Mouse (Mus musculus): ENCODE measurements around the gene Rnf121. TPM values are rescaled to one million over a fixed set of nuclear protein-coding genes. Genes with fewer than 3 reads are reported as not detected.

The Rnf121 gene
- 20.2 and 22.0 TPM in 2 replicates for polyA plus RNA-seq (2014; fragmentation: Nextera tagmentation; extraction: Ambion mirVana)

- Histone ChIP-seq H3K4me2 (peak within 1 kb of the TSS; percentile 87), H3K9ac (ENCODE audit: low read depth, low read length) (peak within 1 kb of the TSS; percentile 86), H3K4me3 (ENCODE audit: low read depth, low read length) (peak within 1 kb of the TSS; percentile 82), H3K4me1 (ENCODE audit: control insufficient read depth, insufficient read depth, low read length) (peaks cover 14% of the 10 kb centered on the region), H3K27me3 (ENCODE audit: control insufficient read depth, insufficient read depth, low read length) (no peaks in the 10 kb centered on the region), H3K27ac (ENCODE audit: low read depth, low read length) (peak within 1 kb of the TSS; percentile 74), H3K9me3 (replicated peaks; ENCODE audit: control insufficient read depth, low read length) (no peaks in the 10 kb centered on the region), H3K36me3 (ENCODE audit: control insufficient read depth, insufficient read depth, low read length) (no peaks in the 10 kb centered on the region)
- under 1% methylated on average over 56 of the region's 56 CpGs for whole genome bisulfite sequencing (ENCODE audit: insufficient replicate concordance)
- peak; percentile 96 for ATAC-seq (replicated peaks; ENCODE audit: insufficient number of reproducible peaks, low FRiP score, low TSS enrichment)
Measured at GRCm38 (mm10) chr7:102065046-102065891, at the start of gene Rnf121, which contains the start of the genes Xndc1 and Xntrpc. Rnf121 (minus strand) TSS chr7:102065469. Xndc1 (plus strand) TSS chr7:102065511. Xntrpc (plus strand) TSS chr7:102065713.

- Histone ChIP-seq H3K9ac (ENCODE audit: low read depth, low read length) (no peak overlapping the region), H3K9me3 (replicated peaks; ENCODE audit: control insufficient read depth, low read length) (no peaks in the 10 kb centered on the region), H3K27me3 (ENCODE audit: control insufficient read depth, insufficient read depth, low read length) (no peaks in the 10 kb centered on the region), H3K36me3 (ENCODE audit: control insufficient read depth, insufficient read depth, low read length) (no peaks in the 10 kb centered on the region), H3K4me2 (no peak overlapping the region), H3K4me3 (ENCODE audit: low read depth, low read length) (no peak overlapping the region), H3K4me1 (ENCODE audit: control insufficient read depth, insufficient read depth, low read length) (no peaks in the 10 kb centered on the region), H3K27ac (ENCODE audit: low read depth, low read length) (no peak overlapping the region)
- no peak for ATAC-seq (replicated peaks; ENCODE audit: insufficient number of reproducible peaks, low FRiP score, low TSS enrichment)
- 65% methylated on average over 45 of the region's 45 CpGs for WGBS (ENCODE audit: insufficient replicate concordance)
Measured at GRCm38 (mm10) chr7:102113151-102113729, 48.0 kb upstream of the Rnf121 start.

GRCm38 (mm10) chr7:102109746-102110145 is 44.5 kb upstream of the Rnf121 start:
- H3K36me3 ChIP-seq (ENCODE audit: control insufficient read depth, insufficient read depth, low read length), result no peaks in the 10 kb centered on the region
- no peak overlapping the region for H3K4me2 ChIP-seq
- no peaks in the 10 kb centered on the region for H3K27me3 ChIP-seq (ENCODE audit: control insufficient read depth, insufficient read depth, low read length)
- H3K4me1 ChIP-seq (ENCODE audit: control insufficient read depth, insufficient read depth, low read length), result peaks cover 4% of the 10 kb centered on the region; the same call in 1 of the 2 replicates
- ATAC-seq (replicated peaks; ENCODE audit: insufficient number of reproducible peaks, low FRiP score, low TSS enrichment), result no peak
- 79% methylated on average over 4 of the region's 4 CpGs for WGBS (ENCODE audit: insufficient replicate concordance)
- no peak overlapping the region for H3K9ac ChIP-seq (ENCODE audit: low read depth, low read length)
- H3K27ac ChIP-seq (ENCODE audit: low read depth, low read length), result no peak overlapping the region
- no peak overlapping the region for H3K4me3 ChIP-seq (ENCODE audit: low read depth, low read length)
- H3K9me3 ChIP-seq (replicated peaks; ENCODE audit: control insufficient read depth, low read length), result no peaks in the 10 kb centered on the region

- no peaks in the 10 kb centered on the region for H3K36me3 ChIP-seq (ENCODE audit: control insufficient read depth, insufficient read depth, low read length)
- 73% methylated on average over 7 of the region's 7 CpGs for WGBS (ENCODE audit: insufficient replicate concordance)
- no peak within 1 kb of the TSS for H3K4me3 ChIP-seq (ENCODE audit: low read depth, low read length)
- no peak for ATAC-seq (replicated peaks; ENCODE audit: insufficient number of reproducible peaks, low FRiP score, low TSS enrichment)
- H3K4me1 ChIP-seq (ENCODE audit: control insufficient read depth, insufficient read depth, low read length), result peaks cover 4% of the 10 kb centered on the region; the same call in 1 of the 2 replicates
- H3K4me2 ChIP-seq, result no peak within 1 kb of the TSS
- no peak within 1 kb of the TSS for H3K9ac ChIP-seq (ENCODE audit: low read depth, low read length)
- H3K27ac ChIP-seq (ENCODE audit: low read depth, low read length), result no peak within 1 kb of the TSS
- H3K27me3 ChIP-seq (ENCODE audit: control insufficient read depth, insufficient read depth, low read length), result no peaks in the 10 kb centered on the region
- no peaks in the 10 kb centered on the region for H3K9me3 ChIP-seq (replicated peaks; ENCODE audit: control insufficient read depth, low read length)
Measured at GRCm38 (mm10) chr7:102109171-102109570, 43.9 kb upstream of the Rnf121 start, which contains the start of gene Art5. Art5 (minus strand) TSS chr7:102109489.

- Histone ChIP-seq H3K4me3 (ENCODE audit: low read depth, low read length) (no peak overlapping the region), H3K27me3 (ENCODE audit: control insufficient read depth, insufficient read depth, low read length) (no peaks in the 10 kb centered on the region), H3K4me1 (ENCODE audit: control insufficient read depth, insufficient read depth, low read length) (peaks cover 4% of the 10 kb centered on the region; the same call in 1 of the 2 replicates), H3K4me2 (no peak overlapping the region), H3K27ac (ENCODE audit: low read depth, low read length) (no peak overlapping the region), H3K9ac (ENCODE audit: low read depth, low read length) (no peak overlapping the region), H3K36me3 (ENCODE audit: control insufficient read depth, insufficient read depth, low read length) (no peaks in the 10 kb centered on the region), H3K9me3 (replicated peaks; ENCODE audit: control insufficient read depth, low read length) (no peaks in the 10 kb centered on the region)
- ATAC-seq (replicated peaks; ENCODE audit: insufficient number of reproducible peaks, low FRiP score, low TSS enrichment), result no peak
- 71% methylated on average over 1 of the region's 1 CpGs for WGBS (ENCODE audit: insufficient replicate concordance)
Measured at GRCm38 (mm10) chr7:102108206-102108605, 42.9 kb upstream of the Rnf121 start.

DNA sequence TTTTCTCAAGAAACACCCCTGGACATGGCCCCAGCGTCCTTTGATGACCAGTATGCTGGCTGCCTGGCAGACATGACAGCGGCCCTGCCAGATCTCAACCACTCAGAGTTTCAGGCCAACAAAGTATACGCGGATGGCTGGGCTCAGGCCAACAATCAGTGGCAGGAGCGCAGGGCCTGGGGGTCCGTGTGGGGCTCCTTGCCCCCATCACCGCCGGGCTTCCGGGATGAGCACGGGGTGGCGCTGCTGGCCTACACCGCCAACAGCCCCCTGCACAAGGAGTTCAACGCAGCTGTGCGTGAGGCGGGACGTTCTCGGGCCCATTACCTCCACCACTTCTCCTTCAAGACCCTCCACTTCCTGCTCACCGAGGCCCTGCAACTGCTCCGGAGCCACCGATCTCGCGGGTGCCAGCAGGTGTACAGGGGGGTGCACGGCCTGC is 41.5 kb upstream of the Rnf121 start:
- H3K27me3 ChIP-seq (ENCODE audit: control insufficient read depth, insufficient read depth, low read length), result no peaks in the 10 kb centered on the region
- 8% methylated on average over 23 of the region's 23 CpGs for WGBS (ENCODE audit: insufficient replicate concordance)
- ATAC-seq (replicated peaks; ENCODE audit: insufficient number of reproducible peaks, low FRiP score, low TSS enrichment), result no peak
- peak overlapping the region; percentile 68 for H3K9ac ChIP-seq (ENCODE audit: low read depth, low read length)
- H3K27ac ChIP-seq (ENCODE audit: low read depth, low read length), result no peak overlapping the region
- peak overlapping the region; percentile 86 for H3K4me2 ChIP-seq
- peaks cover 11% of the 10 kb centered on the region for H3K4me1 ChIP-seq (ENCODE audit: control insufficient read depth, insufficient read depth, low read length)
- H3K9me3 ChIP-seq (replicated peaks; ENCODE audit: control insufficient read depth, low read length), result no peaks in the 10 kb centered on the region
- H3K4me3 ChIP-seq (ENCODE audit: low read depth, low read length), result peak overlapping the region; percentile 40
- H3K36me3 ChIP-seq (ENCODE audit: control insufficient read depth, insufficient read depth, low read length), result no peaks in the 10 kb centered on the region

GRCm38 (mm10) chr7:102104126-102104525 is 38.9 kb upstream of the Rnf121 start:
- no peaks in the 10 kb centered on the region for H3K27me3 ChIP-seq (ENCODE audit: control insufficient read depth, insufficient read depth, low read length)
- no peaks in the 10 kb centered on the region for H3K9me3 ChIP-seq (replicated peaks; ENCODE audit: control insufficient read depth, low read length)
- H3K9ac ChIP-seq (ENCODE audit: low read depth, low read length), result no peak overlapping the region
- 55% methylated on average over 5 of the region's 5 CpGs for WGBS (ENCODE audit: insufficient replicate concordance)
- H3K27ac ChIP-seq (ENCODE audit: low read depth, low read length), result no peak overlapping the region
- peaks cover 28% of the 10 kb centered on the region for H3K4me1 ChIP-seq (ENCODE audit: control insufficient read depth, insufficient read depth, low read length)
- ATAC-seq (replicated peaks; ENCODE audit: insufficient number of reproducible peaks, low FRiP score, low TSS enrichment), result no peak
- H3K4me2 ChIP-seq, result no peak overlapping the region
- no peak overlapping the region for H3K4me3 ChIP-seq (ENCODE audit: low read depth, low read length)
- H3K36me3 ChIP-seq (ENCODE audit: control insufficient read depth, insufficient read depth, low read length), result no peaks in the 10 kb centered on the region

DNA sequence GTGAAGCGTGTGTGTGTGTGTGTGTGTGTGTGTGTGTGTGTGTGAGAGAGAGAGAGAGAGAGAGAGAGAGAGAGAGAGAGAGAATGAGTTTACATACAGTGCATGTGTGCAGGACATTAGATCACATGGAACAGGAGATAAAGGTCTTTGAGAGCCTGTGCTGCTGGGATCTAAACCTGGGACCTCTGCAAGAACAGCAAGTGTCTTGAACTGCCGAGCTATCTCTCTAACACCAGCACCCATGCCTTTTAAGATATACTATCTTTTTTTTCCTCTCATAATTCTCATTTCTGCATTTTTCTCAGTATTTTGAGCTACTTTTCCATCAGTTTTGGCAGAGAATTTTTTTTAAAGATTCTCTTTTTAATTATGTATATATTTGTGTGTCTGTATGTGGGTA is 38.3 kb upstream of the Rnf121 start:
- Histone ChIP-seq H3K27me3 (ENCODE audit: control insufficient read depth, insufficient read depth, low read length) (no peaks in the 10 kb centered on the region), H3K4me3 (ENCODE audit: low read depth, low read length) (no peak overlapping the region), H3K9ac (ENCODE audit: low read depth, low read length) (no peak overlapping the region), H3K27ac (ENCODE audit: low read depth, low read length) (no peak overlapping the region), H3K4me2 (no peak overlapping the region), H3K4me1 (ENCODE audit: control insufficient read depth, insufficient read depth, low read length) (peaks cover 28% of the 10 kb centered on the region), H3K36me3 (ENCODE audit: control insufficient read depth, insufficient read depth, low read length) (no peaks in the 10 kb centered on the region), H3K9me3 (replicated peaks; ENCODE audit: control insufficient read depth, low read length) (no peaks in the 10 kb centered on the region)
- ATAC-seq (replicated peaks; ENCODE audit: insufficient number of reproducible peaks, low FRiP score, low TSS enrichment), result no peak
- WGBS (ENCODE audit: insufficient replicate concordance), result 61% methylated on average over 2 of the region's 2 CpGs

Data from heart, embryonic 11.5 days (tissue).